Mouse (Mus musculus) liver, embryonic 16.5 days (tissue): ENCODE measurements at regions not wholly inside any gene's neighbourhood (a gene's known extent, or its start where the extent isn't known, plus 50 kb on each side); places are given as distances from the start of the nearest gene placed in this dataset.
"Not testable (repeated sequence)": the region's sequence is repeated elsewhere in the genome, so short reads cannot be mapped to it uniquely, and the experiment has no call there.

ENCODE experiments used
- ATAC-seq: fragments of 200-750 bp; cut with Nextera tagmentation; 2 replicates; pipeline ENCODE4 v1.8.0; 2017; ENCODE audit warnings: low read depth, mild to moderate bottlenecking, moderate number of reproducible peaks, moderate library complexity
- H3K27ac ChIP-seq: fragments of 300-500 bp; sonication (generic); 2 replicates; pipeline ENCODE4 v1.5.1; 2014; ENCODE audit warnings: mild to moderate bottlenecking, low read length
- H3K27me3 ChIP-seq: fragments of 300-500 bp; sonication (generic); 2 replicates; pipeline ENCODE4 v1.6.1; 2014; ENCODE audit warnings: low read depth, low read length, mixed read lengths; ENCODE audit not compliant: control insufficient read depth, insufficient read depth
- H3K36me3 ChIP-seq: fragments of 300-500 bp; sonication (generic); 2 replicates; pipeline ENCODE4 v1.6.1; 2014; ENCODE audit warnings: mild to moderate bottlenecking; ENCODE audit not compliant: control insufficient read depth, insufficient read depth
- H3K4me1 ChIP-seq: fragments of 300-500 bp; sonication (generic); 2 replicates; pipeline ENCODE4 v1.6.1; 2014; ENCODE audit warnings: low read depth, low read length, mixed read lengths; ENCODE audit not compliant: control insufficient read depth
- H3K4me2 ChIP-seq: fragments of 300-500 bp; sonication (generic); 2 replicates; pipeline ENCODE4 v1.6.1; 2014; ENCODE audit warnings: low read depth, low read length, mixed read lengths
- H3K4me3 ChIP-seq: fragments of 300-500 bp; sonication (generic); 2 replicates; pipeline ENCODE4 v1.5.1; 2014; ENCODE audit warnings: low read depth, mild to moderate bottlenecking, low read length
- H3K9ac ChIP-seq: fragments of 300-500 bp; sonication (generic); 2 replicates; pipeline ENCODE4 v1.6.1; 2014; ENCODE audit warnings: low read depth, low read length
- H3K9me3 ChIP-seq: fragments of 300-500 bp; sonication (generic); replicated peaks from 2 replicates; pipeline ENCODE4 v1.6.1; 2016; ENCODE audit warnings: low read length; ENCODE audit not compliant: control insufficient read depth
- WGBS: fragments of 180-500 bp; shearing (Covaris S2); extraction: QIAGEN DNeasy Blood & Tissue Kit; methylation state at CpG from one replicate; pipeline ENCODE4 v1.1.7; 2014; ENCODE audit not compliant: insufficient replicate concordance; 5-methylcytosine and 5-hydroxymethylcytosine counted together

- Histone ChIP-seq H3K4me2 (no peak overlapping the region), H3K27ac (no peak overlapping the region), H3K9me3 (no peaks in the 10 kb centered on the region), H3K4me3 (no peak overlapping the region), H3K4me1 (no peaks in the 10 kb centered on the region), H3K27me3 (no peaks in the 10 kb centered on the region), H3K36me3 (no peaks in the 10 kb centered on the region), H3K9ac (no peak overlapping the region)
- ATAC-seq = no peak
- WGBS = 63% methylated on average over 5 of the region's 5 CpGs
Observed at GRCm38 (mm10) chr4:3416670-3417069, 231.5 kb upstream of the Vmn1r3 start.

GRCm38 (mm10) chr4:3414442-3415022 lies 229.4 kb upstream of the Vmn1r3 start:
- not testable (repeated sequence) for H3K36me3 ChIP-seq, H3K27me3 ChIP-seq, H3K27ac ChIP-seq, ATAC-seq, H3K4me2 ChIP-seq, H3K9me3 ChIP-seq, H3K4me3 ChIP-seq, H3K9ac ChIP-seq, H3K4me1 ChIP-seq
- WGBS = 56% methylated on average over 1 of the region's 1 CpGs

GRCm38 (mm10) chr4:3413493-3414441 lies 228.6 kb upstream of the Vmn1r3 start:
- Histone ChIP-seq H3K9ac (no peak overlapping the region), H3K27ac (no peak overlapping the region), H3K9me3 (no peaks in the 10 kb centered on the region), H3K27me3 (no peaks in the 10 kb centered on the region), H3K36me3 (no peaks in the 10 kb centered on the region), H3K4me3 (no peak overlapping the region), H3K4me1 (no peaks in the 10 kb centered on the region), H3K4me2 (no peak overlapping the region)
- ATAC-seq = no peak
- 17% methylated on average over 15 of the region's 15 CpGs for WGBS

- not testable (repeated sequence) for H3K4me1 ChIP-seq, H3K4me3 ChIP-seq, H3K36me3 ChIP-seq, H3K27me3 ChIP-seq, H3K4me2 ChIP-seq, ATAC-seq, H3K9ac ChIP-seq, H3K27ac ChIP-seq, H3K9me3 ChIP-seq
- 16% methylated on average over 4 of the region's 4 CpGs for WGBS
Observed at GRCm38 (mm10) chr4:3412323-3412722, 227.2 kb upstream of the Vmn1r3 start.

- WGBS = 46% methylated on average over 4 of the region's 4 CpGs
- not testable (repeated sequence) for H3K9me3 ChIP-seq, H3K4me1 ChIP-seq, H3K36me3 ChIP-seq, H3K27ac ChIP-seq, H3K4me2 ChIP-seq, H3K27me3 ChIP-seq, H3K9ac ChIP-seq, H3K4me3 ChIP-seq
- 0 out of 2 replicates have a peak, but pooled peaks have one; percentile 47 for ATAC-seq
Observed at GRCm38 (mm10) chr4:3402856-3403255, 217.7 kb upstream of the Vmn1r3 start.

- 58% methylated on average over 2 of the region's 2 CpGs for WGBS
- H3K4me2 ChIP-seq, H3K36me3 ChIP-seq: not testable (repeated sequence)
Observed at GRCm38 (mm10) chr4:3401766-3402165, 216.6 kb upstream of the Vmn1r3 start.

GRCm38 (mm10) chr4:3391579-3391978 lies 206.4 kb upstream of the Vmn1r3 start:
- not testable (repeated sequence) for H3K4me2 ChIP-seq, H3K27me3 ChIP-seq, H3K9ac ChIP-seq, H3K27ac ChIP-seq, H3K36me3 ChIP-seq, H3K9me3 ChIP-seq, ATAC-seq, H3K4me1 ChIP-seq, H3K4me3 ChIP-seq
- 75% methylated on average over 7 of the region's 8 CpGs for WGBS

More at GRCm38 (mm10) chr4:3401766-3402165, 216.6 kb upstream of the Vmn1r3 start:
- not testable (repeated sequence) for H3K9ac ChIP-seq, H3K9me3 ChIP-seq, ATAC-seq, H3K27me3 ChIP-seq, H3K4me1 ChIP-seq, H3K27ac ChIP-seq, H3K4me3 ChIP-seq

- 54% methylated on average over 8 of the region's 8 CpGs for WGBS
- not testable (repeated sequence) for H3K36me3 ChIP-seq, H3K4me1 ChIP-seq, H3K9ac ChIP-seq, H3K9me3 ChIP-seq, H3K4me3 ChIP-seq, H3K27me3 ChIP-seq, H3K4me2 ChIP-seq
- peak; percentile 83 for ATAC-seq
- H3K27ac ChIP-seq = peak overlapping the region; percentile 34; the same call in 1 of the 2 replicates
Observed at GRCm38 (mm10) chr4:3373027-3373763, 188.0 kb upstream of the Vmn1r3 start.

- H3K27ac ChIP-seq, H3K36me3 ChIP-seq, ATAC-seq, H3K27me3 ChIP-seq, H3K4me1 ChIP-seq, H3K9ac ChIP-seq, H3K4me2 ChIP-seq, H3K9me3 ChIP-seq, H3K4me3 ChIP-seq: not testable (repeated sequence)
- 37% methylated on average over 4 of the region's 4 CpGs for WGBS
Observed at GRCm38 (mm10) chr4:3368021-3368420, 182.9 kb upstream of the Vmn1r3 start.
